ENCODE assay signal across 11 mouse cellular contexts in the genomic region with DNA sequence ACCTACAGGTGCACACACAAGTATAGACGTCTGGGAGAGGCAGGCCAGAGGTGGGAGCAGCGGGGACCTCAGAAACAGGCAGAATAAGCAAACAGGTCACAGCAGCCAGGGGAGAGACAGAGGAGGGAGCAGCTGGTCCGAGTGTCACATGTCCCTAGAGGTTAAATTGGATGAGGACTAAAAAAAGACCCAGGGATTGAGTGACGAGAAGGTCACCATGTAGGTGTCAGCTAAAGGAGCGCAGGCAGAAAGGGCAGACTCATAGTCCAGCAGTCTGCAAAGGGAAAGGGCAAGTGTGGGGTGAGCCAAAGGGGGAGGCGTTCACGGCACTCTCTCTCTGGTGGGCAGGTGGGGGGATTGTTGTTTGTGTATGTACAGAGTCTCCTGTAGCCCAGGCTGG.
A peak's percentile ranks its signal among the peaks of the same experiment; 100 is the strongest.
DNase-seq lines count a peak whose midpoint lies in the region; ATAC-seq and TF ChIP-seq lines count a peak whose summit lies in the region.
"Had no signal": no experiment of that assay in that cellular context is flagged by ENCODE, and none has a peak within 500 bp of the region (broad histone marks: within the 10 kb centered on the region; RNA-seq: fewer than 3 reads in every experiment).

No protein-coding gene starts in this region.

- H3K4me3 ChIP-seq in gastrocnemius, adult 2 months: peak overlapping the region; percentile 61
- H3K4me3 ChIP-seq in E14TG2a.4 (replicated peaks; ENCODE audit: low read length): peak overlapping the region; percentile 56
- no peak overlapping the region for H3K4me3 ChIP-seq in heart, embryonic 11.5 days (ENCODE audit: low read depth, low read length)
- no peak overlapping the region for H3K4me3 ChIP-seq in liver, embryonic 16.5 days (ENCODE audit: low read depth, low read length)
- H3K4me3 ChIP-seq in forebrain, embryonic 11.5 days (ENCODE audit: low read depth, low read length): no peak overlapping the region

- DNase-seq in gastrocnemius, adult 2 months: peak; percentile 80
- DNase-seq in gastrocnemius, postnatal 10 days: no peak
- no peak for DNase-seq in left cerebral cortex, postnatal 36 days (ENCODE audit: low spot score in 2 of 2)
- DNase-seq in forebrain, embryonic 11.5 days (ENCODE audit: low spot score): no peak
- no peak for DNase-seq in cerebellum, postnatal 10 days
- DNase-seq: cerebellum, postnatal 25 days; kidney, postnatal 14 days; lung, postnatal 14 days had no signal

- H3K4me2 ChIP-seq in heart, embryonic 11.5 days: no peak overlapping the region
- H3K4me2 ChIP-seq in liver, embryonic 16.5 days (ENCODE audit: low read depth, low read length): no peak overlapping the region
- no peak overlapping the region for H3K4me2 ChIP-seq in forebrain, embryonic 11.5 days (ENCODE audit: low read depth, low read length, severe bottlenecking)

- peak overlapping the region; percentile 98 for H3K27ac ChIP-seq in gastrocnemius, adult 2 months
- H3K27ac ChIP-seq in heart, embryonic 11.5 days (ENCODE audit: low read depth, low read length): peak overlapping the region; percentile 64
- no peak overlapping the region for H3K27ac ChIP-seq in liver, embryonic 16.5 days (ENCODE audit: low read length)
- H3K27ac ChIP-seq in forebrain, embryonic 11.5 days (ENCODE audit: low read depth, low read length): no peak overlapping the region

- intact Hi-C loops in gastrocnemius, adult 2 months (cut with DNase I): loop anchor here (2.0 kb wide), 1 partner anchor 112 kb away; no protein-coding TSS in a partner anchor
- intact Hi-C loops in left cerebral cortex, postnatal 36 days (cut with DNase I): no loop called here

- ATAC-seq in heart, embryonic 11.5 days (replicated peaks; ENCODE audit: insufficient number of reproducible peaks, low FRiP score, low TSS enrichment): no peak
- peak; percentile 56 for ATAC-seq in liver, embryonic 16.5 days (ENCODE audit: low read depth)
- ATAC-seq in forebrain, embryonic 11.5 days (replicated peaks; ENCODE audit: low FRiP score): no peak

- TF ChIP-seq CTCF in gastrocnemius, adult 2 months (IDR thresholded peaks at IDR 0.05): no peak
- TF ChIP-seq CTCF in E14TG2a.4 (conservative IDR thresholded peaks at IDR 0.05; ENCODE audit: low read length): no peak

- H3K27me3 ChIP-seq in E14TG2a.4 (ENCODE audit: insufficient read depth, low read length): peaks cover 13% of the 10 kb centered on the region; the same call in 1 of the 2 replicates
- no peaks in the 10 kb centered on the region for H3K27me3 ChIP-seq in heart, embryonic 11.5 days (ENCODE audit: control insufficient read depth, insufficient read depth, low read length)
- no peaks in the 10 kb centered on the region for H3K27me3 ChIP-seq in liver, embryonic 16.5 days (ENCODE audit: control insufficient read depth, insufficient read depth, low read depth, low read length)
- no peaks in the 10 kb centered on the region for H3K27me3 ChIP-seq in forebrain, embryonic 11.5 days (ENCODE audit: control insufficient read depth, insufficient read depth, low read length)

- WGBS in heart, embryonic 11.5 days (ENCODE audit: insufficient replicate concordance): 30% methylated on average over 7 of the region's 7 CpGs
- WGBS in liver, embryonic 16.5 days (ENCODE audit: insufficient replicate concordance): 53% methylated on average over 7 of the region's 7 CpGs
- 39% methylated on average over 7 of the region's 7 CpGs for WGBS in forebrain, embryonic 11.5 days

- no peaks in the 10 kb centered on the region for H3K36me3 ChIP-seq in E14TG2a.4 (ENCODE audit: insufficient read depth, low read length)
- no peaks in the 10 kb centered on the region for H3K36me3 ChIP-seq in heart, embryonic 11.5 days (ENCODE audit: control insufficient read depth, insufficient read depth, low read length)
- no peaks in the 10 kb centered on the region for H3K36me3 ChIP-seq in liver, embryonic 16.5 days (ENCODE audit: control insufficient read depth, insufficient read depth)
- H3K36me3 ChIP-seq in forebrain, embryonic 11.5 days (ENCODE audit: control insufficient read depth, insufficient read depth, low read length): no peaks in the 10 kb centered on the region

- H3K9ac ChIP-seq in heart, embryonic 11.5 days (ENCODE audit: low read depth, low read length): no peak overlapping the region
- no peak overlapping the region for H3K9ac ChIP-seq in liver, embryonic 16.5 days (ENCODE audit: low read depth, low read length)
- no peak overlapping the region for H3K9ac ChIP-seq in forebrain, embryonic 11.5 days (ENCODE audit: low read length)

- H3K4me1 ChIP-seq in E14TG2a.4 (replicated peaks; ENCODE audit: low read depth, low read length): peaks cover 42% of the 10 kb centered on the region
- peaks cover 20% of the 10 kb centered on the region for H3K4me1 ChIP-seq in heart, embryonic 11.5 days (ENCODE audit: control insufficient read depth, insufficient read depth, low read length)
- H3K4me1 ChIP-seq in liver, embryonic 16.5 days (ENCODE audit: control insufficient read depth, low read depth, low read length): peaks cover 2% of the 10 kb centered on the region; the same call in 1 of the 2 replicates
- H3K4me1 ChIP-seq in forebrain, embryonic 11.5 days (replicated peaks; ENCODE audit: control insufficient read depth, insufficient read depth, low read length): no peaks in the 10 kb centered on the region

- H3K9me3 ChIP-seq in E14TG2a.4 (ENCODE audit: low read length): no peaks in the 10 kb centered on the region
- peaks cover 4% of the 10 kb centered on the region for H3K9me3 ChIP-seq in heart, embryonic 11.5 days (replicated peaks; ENCODE audit: control insufficient read depth, low read length)
- no peaks in the 10 kb centered on the region for H3K9me3 ChIP-seq in liver, embryonic 16.5 days (replicated peaks; ENCODE audit: control insufficient read depth, low read length)
- no peaks in the 10 kb centered on the region; the same call in 1 of the 2 replicates for H3K9me3 ChIP-seq in forebrain, embryonic 11.5 days (ENCODE audit: control insufficient read depth, low read length)

Comparison
In these comparisons a context has a peak if more than half of its experiments do, and no peak if none do; other contexts are left out.
1. H3K27ac ChIP-seq: peak in gastrocnemius, adult 2 months (single experiment) and heart, embryonic 11.5 days (single experiment); none in liver, embryonic 16.5 days (single experiment) and forebrain, embryonic 11.5 days (single experiment).
2. H3K4me3 ChIP-seq: peak in gastrocnemius, adult 2 months (single experiment) and E14TG2a.4 (single experiment); none in heart, embryonic 11.5 days (single experiment), liver, embryonic 16.5 days (single experiment) and forebrain, embryonic 11.5 days (single experiment).